Mouse (Mus musculus) liver, embryonic 14.5 days (tissue): ENCODE data around the gene Slf2. TPM values are rescaled to one million over a fixed set of nuclear protein-coding genes. Genes with fewer than 3 reads are reported as not detected.

ENCODE experiments used
- ATAC-seq: fragments of 200-750 bp; cut with Nextera tagmentation; 2 replicates; pipeline ENCODE4 v1.8.0; 2017; ENCODE audit warnings: moderate number of reproducible peaks, mild to moderate bottlenecking, moderate library complexity; ENCODE audit not compliant: insufficient read depth
- DNase-seq, 3 experiments: peaks; one replicate each; pipeline ENCODE4 v3.0.0-alpha.2; 2012 to 2013; ENCODE audit warnings: low read depth in 3 of 3, low spot score in 3 of 3
- H3K27ac ChIP-seq: fragments of 300-500 bp; sonication (generic); 2 replicates; pipeline ENCODE4 v1.5.1; 2014; ENCODE audit warnings: moderate library complexity, mild to moderate bottlenecking, control low read depth, inconsistent platforms
- H3K27me3 ChIP-seq: fragments of 300-500 bp; sonication (generic); 2 replicates; pipeline ENCODE4 v1.6.1; 2014; ENCODE audit warnings: mild to moderate bottlenecking, low read length, moderate library complexity; ENCODE audit not compliant: control insufficient read depth, insufficient read depth
- H3K36me3 ChIP-seq: fragments of 300-500 bp; sonication (generic); replicated peaks from 2 replicates; pipeline ENCODE4 v1.6.1; 2014; ENCODE audit warnings: low read depth; ENCODE audit not compliant: control insufficient read depth, insufficient read depth
- H3K4me1 ChIP-seq, 2 experiments: fragments of 200-500 bp in 1 of 2; fragments of 300-500 bp in 1 of 2; sonication (generic) in 1 of 2; replicated peaks; 2 replicates each; pipeline ENCODE4 v1.6.1; 2012 to 2014; ENCODE audit warnings: antibody characterized with exemption in 1 of 2, inconsistent platforms in 1 of 2, low read length in 1 of 2; ENCODE audit not compliant: control insufficient read depth in 2 of 2, insufficient read depth in 2 of 2
- H3K4me2 ChIP-seq: fragments of 300-500 bp; sonication (generic); 2 replicates; pipeline ENCODE4 v1.6.1; 2014; ENCODE audit warnings: low read depth, mild to moderate bottlenecking, control low read depth, moderate library complexity
- H3K4me3 ChIP-seq, 2 experiments: fragments of 200-500 bp in 1 of 2; fragments of 300-500 bp in 1 of 2; sonication (generic) in 1 of 2; 2 replicates each; pipeline ENCODE4 v1.5.1; 2012 to 2014; ENCODE audit warnings: low read depth in 2 of 2, low read length in 2 of 2, mild to moderate bottlenecking in 2 of 2, control low read depth in 1 of 2, inconsistent platforms in 1 of 2, moderate library complexity in 1 of 2; ENCODE audit not compliant: insufficient read depth in 1 of 2
- H3K9ac ChIP-seq: fragments of 300-500 bp; sonication (generic); replicated peaks from 2 replicates; pipeline ENCODE4 v1.6.1; 2014; ENCODE audit warnings: mild to moderate bottlenecking, control low read depth, moderate library complexity
- H3K9me3 ChIP-seq: fragments of 300-500 bp; sonication (generic); 2 replicates; pipeline ENCODE4 v1.6.1; 2016; ENCODE audit warnings: low read length, mixed read lengths; ENCODE audit not compliant: control insufficient read depth
- CTCF ChIP-seq: IDR thresholded peaks from 2 replicates; pipeline ENCODE4 v1.5.1; 2016; ENCODE audit warnings: antibody characterized with exemption, low read depth, control low read depth
- EP300 ChIP-seq: IDR thresholded peaks from 2 replicates; pipeline ENCODE4 v1.6.1; 2016; ENCODE audit warnings: antibody characterized with exemption, low read depth
- WGBS: fragments of 180-500 bp; shearing (Covaris S2); extraction: QIAGEN DNeasy Blood & Tissue Kit; methylation state at CpG from one replicate; pipeline ENCODE4 v1.1.7; 2014; ENCODE audit not compliant: insufficient replicate concordance; 5-methylcytosine and 5-hydroxymethylcytosine counted together
- polyA plus RNA-seq, 2 experiments: library from polyadenylated mRNA; depleted of rRNA in 1 of 2; stranded (reverse) in 1 of 2; unstranded in 1 of 2; fragments of >200 nt; fragmentation: Nextera tagmentation in 1 of 2; extraction: Ambion mirVana in 1 of 2; gene quantifications; 2 replicates each; pipeline versions ENCODE4 v1.2.1 to v1.2.3; 2012 to 2014

Slf2 gene
- polyA plus RNA-seq, 2 experiments: 8.6 to 11.1 TPM

GRCm38 (mm10) chr19:44929663-44930062 lies 1.3 kb upstream of the Slf2 start:
- Histone ChIP-seq H3K9ac (no peak overlapping the region), H3K27me3 (no peaks in the 10 kb centered on the region; the same call in 1 of the 2 replicates), H3K4me3 (no peak overlapping the region), H3K4me1 (peaks cover 8 to 17% of the 10 kb centered on the region in 2 experiments; a peak in 3 of 4 replicates), H3K4me2 (no peak overlapping the region), H3K36me3 (no peaks in the 10 kb centered on the region), H3K27ac (no peak overlapping the region), H3K9me3 (no peaks in the 10 kb centered on the region)
- 72% methylated on average over 10 of the region's 10 CpGs for WGBS
- ATAC-seq: no peak
- DNase-seq: no peak
- TF ChIP-seq EP300: no peak
- TF ChIP-seq CTCF: no peak

- H3K9me3 ChIP-seq: no peaks in the 10 kb centered on the region
- H3K4me2 ChIP-seq: peak overlapping the region; percentile 72
- no peak overlapping the region; the same call in 1 of the 2 replicates for H3K27ac ChIP-seq
- H3K27me3 ChIP-seq: no peaks in the 10 kb centered on the region; the same call in 1 of the 2 replicates
- no peak for TF ChIP-seq CTCF
- TF ChIP-seq EP300: no peak
- peaks cover 4% of the 10 kb centered on the region for H3K36me3 ChIP-seq
- H3K4me1 ChIP-seq: peaks cover 8 to 17% of the 10 kb centered on the region in 2 experiments; a peak in 3 of 4 replicates
- H3K4me3 ChIP-seq: peak overlapping the region in 1 of 2 experiments; percentile 83; a peak in 2 of 4 replicates
- DNase-seq (no peak), ATAC-seq (no peak)
- H3K9ac ChIP-seq: peak overlapping the region; percentile 64
- 15% methylated on average over 2 of the region's 2 CpGs for whole genome bisulfite sequencing
Observed at GRCm38 (mm10) chr19:44930122-44930521, 829 bp upstream of the Slf2 start.

- peak overlapping the region; percentile 72 for H3K4me2 ChIP-seq
- peaks cover 8 to 17% of the 10 kb centered on the region in 2 experiments; a peak in 3 of 4 replicates for H3K4me1 ChIP-seq
- H3K27me3 ChIP-seq: no peaks in the 10 kb centered on the region; the same call in 1 of the 2 replicates
- peak overlapping the region; percentile 51 for H3K27ac ChIP-seq
- peak; percentile 78 to 90 (median 79) for DNase-seq
- peak; percentile 88 for ATAC-seq
- TF ChIP-seq EP300 (no peak), CTCF (no peak)
- H3K9ac ChIP-seq: peak overlapping the region; percentile 76
- H3K4me3 ChIP-seq: peak overlapping the region; percentile 79 to 83
- peaks cover 15% of the 10 kb centered on the region for H3K36me3 ChIP-seq
- no peaks in the 10 kb centered on the region for H3K9me3 ChIP-seq
- WGBS: 1% methylated on average over 18 of the region's 18 CpGs
Observed at GRCm38 (mm10) chr19:44931454-44931759, 456 bp downstream of the Slf2 start.

GRCm38 (mm10) chr19:44932051-44932450 lies 1.1 kb downstream of the Slf2 start:
- DNase-seq (peak in 1 of 3 experiments; percentile 14), ATAC-seq (no peak)
- Histone ChIP-seq H3K4me2 (peak overlapping the region; percentile 72), H3K27ac (no peak overlapping the region), H3K9me3 (no peaks in the 10 kb centered on the region), H3K4me3 (peak overlapping the region; percentile 79 to 83), H3K27me3 (no peaks in the 10 kb centered on the region), H3K36me3 (peaks cover 21% of the 10 kb centered on the region), H3K4me1 (peaks cover 8 to 17% of the 10 kb centered on the region in 2 experiments; a peak in 3 of 4 replicates), H3K9ac (peak overlapping the region; percentile 55)
- no peak for TF ChIP-seq EP300
- no peak for TF ChIP-seq CTCF
- WGBS: 22% methylated on average over 5 of the region's 5 CpGs

GRCm38 (mm10) chr19:44933136-44933535 lies 2.2 kb downstream of the Slf2 start:
- Histone ChIP-seq H3K4me3 (no peak overlapping the region), H3K36me3 (peaks cover 27% of the 10 kb centered on the region), H3K4me2 (no peak overlapping the region; the same call in none of the 2 replicates), H3K27ac (no peak overlapping the region), H3K27me3 (no peaks in the 10 kb centered on the region), H3K4me1 (peaks cover 8 to 15% of the 10 kb centered on the region in 2 experiments; a peak in 3 of 4 replicates), H3K9ac (no peak overlapping the region), H3K9me3 (no peaks in the 10 kb centered on the region)
- TF ChIP-seq EP300: no peak
- 0 out of 2 replicates have a peak, but pooled peaks have one; percentile 10 for TF ChIP-seq CTCF
- DNase-seq (no peak), ATAC-seq (no peak)
- 82% methylated on average over 1 of the region's 1 CpGs for WGBS
